Mouse (Mus musculus) hindbrain, embryonic 15.5 days (tissue): ENCODE measurements around the gene Soat2. TPM values are rescaled to one million over a fixed set of nuclear protein-coding genes. Genes with fewer than 3 reads are reported as not detected.

Experiments
- ATAC-seq: fragments of 200-750 bp; cut with Nextera tagmentation; 2 replicates; pipeline ENCODE4 v1.8.0; 2017; ENCODE audit warnings: low read depth, moderate number of reproducible peaks, moderate TSS enrichment; ENCODE audit not compliant: low FRiP score
- H3K27ac ChIP-seq: fragments of 300-500 bp; sonication (generic); replicated peaks from 2 replicates; pipeline ENCODE4 v1.5.1; 2015; ENCODE audit warnings: mild to moderate bottlenecking, inconsistent platforms
- H3K27me3 ChIP-seq: fragments of 300-500 bp; sonication (generic); 2 replicates; pipeline ENCODE4 v1.6.1; 2015; ENCODE audit warnings: control low read depth, inconsistent platforms
- H3K36me3 ChIP-seq: fragments of 300-500 bp; sonication (generic); 2 replicates; pipeline ENCODE4 v1.6.1; 2015; ENCODE audit warnings: control low read depth, inconsistent platforms
- H3K4me1 ChIP-seq: fragments of 300-500 bp; sonication (generic); replicated peaks from 2 replicates; pipeline ENCODE4 v1.6.1; 2015; ENCODE audit warnings: control low read depth, inconsistent platforms
- H3K4me2 ChIP-seq: fragments of 300-500 bp; sonication (generic); 2 replicates; pipeline ENCODE4 v1.6.1; 2015; ENCODE audit warnings: moderate library complexity, mild to moderate bottlenecking, inconsistent platforms
- H3K4me3 ChIP-seq: fragments of 300-500 bp; sonication (generic); 2 replicates; pipeline ENCODE4 v1.5.1; 2015; ENCODE audit warnings: mild to moderate bottlenecking, inconsistent platforms
- H3K9ac ChIP-seq: fragments of 300-500 bp; sonication (generic); 2 replicates; pipeline ENCODE4 v1.6.1; 2015; ENCODE audit warnings: inconsistent platforms
- H3K9me3 ChIP-seq: fragments of 300-500 bp; sonication (generic); 2 replicates; pipeline ENCODE4 v1.6.1; 2016; ENCODE audit warnings: control low read depth, inconsistent platforms
- WGBS: fragments of 180-500 bp; shearing (Covaris S2); methylation state at CpG from one replicate; pipeline ENCODE4 v1.1.7; 2015; 5-methylcytosine and 5-hydroxymethylcytosine counted together
- polyA plus RNA-seq: library from polyadenylated mRNA; unstranded; fragments of >200 nt; fragmentation: Nextera tagmentation; extraction: Ambion mirVana; gene quantifications from 2 replicates; pipeline ENCODE4 v1.2.1, GENCODE M21; 2015

The Soat2 gene
- polyA plus RNA-seq, 1 experiment from 2014 or later: 0.06 TPM

DNA sequence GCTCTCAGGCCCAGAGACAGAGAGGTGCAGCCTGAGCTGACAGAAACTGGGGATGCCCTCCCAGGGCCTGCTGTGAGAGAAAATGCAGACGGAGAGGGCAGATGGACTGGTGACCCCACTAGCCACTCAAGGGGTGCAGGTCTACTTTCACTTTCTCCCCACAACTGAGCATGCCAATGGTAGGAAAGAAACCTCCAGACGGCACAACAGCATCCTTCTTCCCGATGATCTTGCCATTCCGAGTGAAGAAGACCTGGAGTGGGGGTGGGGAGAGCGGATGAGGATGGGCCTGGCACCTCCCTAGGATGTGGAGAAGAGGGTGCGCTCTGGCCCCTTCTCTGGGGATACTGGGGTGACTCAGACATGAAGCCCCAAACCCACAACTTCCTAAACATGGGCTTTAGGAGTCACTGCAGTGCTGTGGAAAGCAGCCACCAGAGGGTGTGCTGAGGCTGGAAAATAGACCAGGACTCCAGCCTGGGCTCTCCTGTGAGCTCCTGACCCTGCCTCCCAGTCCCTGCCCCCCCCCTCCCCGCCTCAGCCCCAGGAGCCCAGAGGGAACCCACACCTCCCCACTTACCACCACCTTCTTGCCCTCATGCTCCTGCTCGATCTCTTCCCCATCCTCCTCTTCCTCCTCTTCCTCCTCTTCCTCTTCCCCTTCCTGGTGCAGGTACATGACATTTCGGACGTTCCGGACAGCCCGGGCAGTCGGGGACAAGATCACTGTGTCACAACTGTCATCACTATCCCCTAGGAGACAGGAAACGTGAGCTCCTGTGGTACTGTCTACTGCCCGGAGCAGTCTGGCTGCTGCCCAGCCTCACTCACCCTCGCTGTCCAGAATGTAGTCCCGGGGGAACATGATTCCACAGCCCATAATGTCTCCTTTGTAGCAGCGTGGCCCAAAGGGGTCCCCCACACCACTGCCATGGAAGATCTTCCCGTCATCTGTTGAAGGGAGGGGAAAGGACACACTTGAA is 32.6 kb upstream of the Soat2 start:
- WGBS: 57% methylated on average over 19 of the region's 19 CpGs

DNA sequence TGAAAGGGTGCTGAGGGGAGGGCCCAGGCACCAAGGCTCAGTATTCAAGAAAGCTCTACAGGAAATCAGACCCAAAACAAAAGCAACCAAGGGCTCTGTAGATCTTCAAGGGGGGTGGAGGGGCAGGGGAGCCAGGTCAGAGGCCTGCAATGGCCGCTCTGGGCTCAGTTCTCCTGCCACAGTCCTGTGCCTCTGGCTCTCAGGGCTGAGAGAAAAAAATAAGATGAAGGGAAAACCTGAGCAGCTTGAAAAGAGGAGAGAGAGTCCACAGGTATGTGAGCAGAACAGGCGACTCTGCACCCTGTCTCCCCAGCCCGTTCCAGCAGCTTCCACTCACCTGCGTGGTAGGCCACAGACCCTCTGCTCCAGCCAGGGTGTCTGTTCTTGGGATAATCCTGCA is 31.7 kb upstream of the Soat2 start:
- no peak for ATAC-seq
- 93% methylated on average over 4 of the region's 4 CpGs for WGBS
- no peak overlapping the region for H3K4me2 ChIP-seq
- H3K27me3 ChIP-seq: no peaks in the 10 kb centered on the region
- H3K27ac ChIP-seq: 0 out of 2 replicates have a peak overlapping the region, but pooled peaks have one; percentile 44
- H3K36me3 ChIP-seq: peaks cover 49% of the 10 kb centered on the region
- no peaks in the 10 kb centered on the region for H3K9me3 ChIP-seq
- no peak overlapping the region for H3K9ac ChIP-seq
- H3K4me3 ChIP-seq: no peak overlapping the region
- H3K4me1 ChIP-seq: peaks cover 37% of the 10 kb centered on the region

More for the DNA sequence above, 32.6 kb upstream of the Soat2 start:
- Histone ChIP-seq H3K4me1 (peaks cover 37% of the 10 kb centered on the region), H3K27ac (peak overlapping the region; percentile 76), H3K4me2 (no peak overlapping the region), H3K27me3 (no peaks in the 10 kb centered on the region), H3K9me3 (no peaks in the 10 kb centered on the region), H3K4me3 (no peak overlapping the region), H3K36me3 (peaks cover 47% of the 10 kb centered on the region), H3K9ac (no peak overlapping the region)
- ATAC-seq: no peak

DNA sequence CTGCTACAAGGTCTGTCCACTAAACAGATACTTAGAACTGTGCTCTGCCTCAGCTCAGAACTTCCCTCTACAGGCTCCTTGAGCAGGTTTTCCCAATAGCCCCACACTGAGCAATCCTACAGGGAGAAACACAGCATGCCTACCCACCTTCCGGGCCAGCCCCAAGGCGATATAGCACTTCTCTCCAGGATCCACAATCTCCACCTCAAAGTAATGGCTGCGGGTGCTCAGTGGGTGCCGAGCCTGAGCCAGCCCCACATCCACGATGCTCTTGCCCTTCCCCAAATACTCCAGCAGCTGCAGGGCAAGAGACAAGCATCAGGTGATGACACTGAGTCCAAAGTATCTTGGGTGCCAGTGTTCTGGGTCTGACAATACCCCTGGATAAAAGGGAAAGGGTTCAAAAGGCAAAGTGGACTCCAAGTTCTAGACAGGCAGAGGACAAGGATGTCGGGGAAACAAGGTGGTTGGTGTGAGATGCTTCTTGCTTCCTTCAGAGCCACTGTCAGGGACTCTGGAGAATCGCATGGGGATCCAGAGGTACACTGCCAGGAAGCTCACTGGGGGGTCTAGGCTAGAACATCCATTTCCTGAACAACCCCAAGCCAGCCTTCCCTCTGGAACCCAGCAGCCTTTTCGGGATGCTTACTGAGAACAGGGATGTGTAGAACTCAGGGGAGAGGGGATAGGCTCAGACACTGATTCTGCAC is 31.1 kb upstream of the Soat2 start:
- Histone ChIP-seq H3K36me3 (peaks cover 50% of the 10 kb centered on the region), H3K9me3 (no peaks in the 10 kb centered on the region), H3K9ac (no peak overlapping the region), H3K27me3 (no peaks in the 10 kb centered on the region), H3K4me3 (no peak overlapping the region), H3K27ac (no peak overlapping the region; the same call in 1 of the 2 replicates), H3K4me1 (peaks cover 37% of the 10 kb centered on the region), H3K4me2 (no peak overlapping the region)
- WGBS: 76% methylated on average over 8 of the region's 8 CpGs
- no peak for ATAC-seq

DNA sequence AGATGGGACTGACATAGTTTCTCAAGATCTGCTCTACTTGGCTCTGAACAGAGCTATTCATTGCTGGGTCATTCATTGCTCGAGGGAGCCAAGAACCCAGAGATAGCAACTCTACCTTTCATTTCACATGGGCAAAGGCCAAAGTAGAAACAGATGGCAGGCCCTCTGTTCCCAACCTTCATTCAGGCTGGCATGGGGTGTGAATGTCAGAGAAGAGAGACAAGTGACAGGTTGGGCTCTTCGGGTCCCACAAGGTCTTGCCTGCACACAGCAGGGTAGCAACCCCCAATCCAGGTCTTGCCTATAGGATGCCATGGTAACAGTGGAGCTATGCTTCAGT is 30.5 kb upstream of the Soat2 start:
- Histone ChIP-seq H3K9me3 (no peaks in the 10 kb centered on the region), H3K27me3 (no peaks in the 10 kb centered on the region), H3K36me3 (peaks cover 55% of the 10 kb centered on the region), H3K4me2 (no peak overlapping the region), H3K27ac (no peak overlapping the region), H3K4me1 (peaks cover 37% of the 10 kb centered on the region), H3K9ac (no peak overlapping the region), H3K4me3 (no peak overlapping the region)
- ATAC-seq: no peak
- 70% methylated on average over 2 of the region's 2 CpGs for WGBS

DNA sequence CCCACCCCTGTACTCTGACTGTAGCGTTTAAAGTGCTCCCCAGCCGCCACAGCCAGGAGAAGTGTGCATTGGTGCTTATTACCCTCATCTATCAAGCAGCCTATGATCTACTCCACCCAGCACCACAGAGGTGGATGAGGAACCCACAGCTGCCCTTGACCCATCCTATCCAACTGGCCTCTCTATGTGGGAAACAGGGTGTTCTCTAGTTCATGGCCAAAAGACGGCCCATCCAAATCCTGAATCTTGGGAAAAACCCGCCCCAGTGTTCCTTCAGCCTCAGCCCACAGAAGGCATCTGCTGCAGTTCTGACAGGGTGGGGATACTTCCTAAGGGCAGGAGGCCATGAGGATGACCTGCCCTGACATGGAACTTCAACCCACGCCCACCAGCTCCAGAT is 29.8 kb upstream of the Soat2 start:
- H3K36me3 ChIP-seq: peaks cover 60% of the 10 kb centered on the region
- ATAC-seq: no peak

DNA sequence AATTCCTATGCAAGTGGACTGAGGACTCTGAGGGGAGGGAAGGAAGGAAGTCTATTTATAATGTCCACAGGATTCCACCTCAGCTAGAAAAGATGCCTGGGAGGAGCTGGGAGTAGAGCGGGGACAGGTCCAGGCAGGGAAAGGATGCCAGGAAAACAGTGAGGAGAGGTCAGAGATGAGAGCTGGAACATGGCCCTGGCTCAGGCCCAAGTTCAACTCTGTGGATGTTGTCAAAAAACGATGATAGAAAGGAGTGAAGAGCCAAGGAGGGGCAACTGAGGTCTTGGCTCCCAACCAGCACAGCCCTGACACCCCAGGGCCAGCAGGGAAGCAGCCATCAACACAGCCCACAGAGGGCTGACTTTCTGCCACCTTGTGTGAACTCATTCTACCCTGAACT is 24.0 kb upstream of the Soat2 start:
- Histone ChIP-seq H3K9me3 (no peaks in the 10 kb centered on the region), H3K4me3 (no peak overlapping the region), H3K4me1 (no peaks in the 10 kb centered on the region), H3K36me3 (peaks cover 70% of the 10 kb centered on the region), H3K27ac (no peak overlapping the region), H3K4me2 (no peak overlapping the region), H3K27me3 (no peaks in the 10 kb centered on the region), H3K9ac (no peak overlapping the region)
- WGBS: 71% methylated on average over 2 of the region's 2 CpGs
- ATAC-seq: no peak

More for the DNA sequence above, 29.8 kb upstream of the Soat2 start:
- no peak overlapping the region for H3K4me3 ChIP-seq
- no peak overlapping the region for H3K27ac ChIP-seq
- H3K27me3 ChIP-seq: no peaks in the 10 kb centered on the region
- no peak overlapping the region for H3K4me2 ChIP-seq
- 88% methylated on average over 5 of the region's 5 CpGs for WGBS
- peaks cover 33% of the 10 kb centered on the region for H3K4me1 ChIP-seq
- no peak overlapping the region for H3K9ac ChIP-seq
- no peaks in the 10 kb centered on the region for H3K9me3 ChIP-seq

DNA sequence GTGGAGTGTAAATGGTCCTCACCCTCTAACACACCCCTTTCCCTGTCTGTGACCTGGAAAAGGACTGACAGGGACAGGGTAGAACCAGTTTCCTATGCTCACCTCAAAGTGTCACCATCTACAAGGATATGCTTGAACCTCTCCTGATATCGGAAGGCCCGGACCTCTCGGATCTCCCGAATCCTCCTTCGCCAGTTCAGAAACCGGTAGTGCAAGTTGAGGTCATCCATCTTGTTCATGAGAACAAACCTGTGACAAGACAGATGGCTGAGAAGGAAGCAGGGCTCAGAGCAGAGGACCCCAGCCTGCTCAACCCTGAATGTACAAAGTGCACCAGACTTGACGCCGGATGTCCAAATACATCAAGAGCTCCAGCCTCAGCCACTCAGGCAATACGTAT is 17.0 kb upstream of the Soat2 start:
- Histone ChIP-seq H3K4me2 (no peak overlapping the region), H3K27ac (no peak overlapping the region), H3K4me3 (no peak overlapping the region), H3K27me3 (no peaks in the 10 kb centered on the region), H3K4me1 (peaks cover 25% of the 10 kb centered on the region), H3K36me3 (peaks cover 44% of the 10 kb centered on the region), H3K9me3 (no peaks in the 10 kb centered on the region), H3K9ac (no peak overlapping the region)
- ATAC-seq: no peak
- 85% methylated on average over 9 of the region's 9 CpGs for WGBS

DNA sequence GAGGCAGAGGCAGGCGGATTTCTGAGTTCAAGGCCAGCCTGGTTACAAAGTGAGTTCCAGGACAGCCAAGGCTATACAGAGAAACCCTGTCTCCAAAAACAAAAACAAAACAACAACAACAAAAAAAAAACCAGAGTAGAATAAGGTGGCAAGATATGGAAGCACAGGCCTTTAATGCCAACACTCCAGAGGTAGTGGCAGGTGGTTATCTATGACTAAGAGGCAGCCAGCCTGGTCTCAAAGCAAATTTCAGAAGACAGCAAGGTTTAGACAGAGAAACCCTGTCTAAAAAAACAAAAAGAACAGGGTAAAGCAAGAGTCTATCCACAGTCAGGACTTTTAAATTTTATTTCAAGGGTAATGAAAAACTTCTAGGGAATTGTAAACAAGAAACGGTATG is 15.6 kb upstream of the Soat2 start:
- H3K27ac ChIP-seq: no peak overlapping the region
- WGBS: 88% methylated on average over 2 of the region's 2 CpGs
- H3K9ac ChIP-seq: peak overlapping the region; percentile 89; the same call in 1 of the 2 replicates

DNA sequence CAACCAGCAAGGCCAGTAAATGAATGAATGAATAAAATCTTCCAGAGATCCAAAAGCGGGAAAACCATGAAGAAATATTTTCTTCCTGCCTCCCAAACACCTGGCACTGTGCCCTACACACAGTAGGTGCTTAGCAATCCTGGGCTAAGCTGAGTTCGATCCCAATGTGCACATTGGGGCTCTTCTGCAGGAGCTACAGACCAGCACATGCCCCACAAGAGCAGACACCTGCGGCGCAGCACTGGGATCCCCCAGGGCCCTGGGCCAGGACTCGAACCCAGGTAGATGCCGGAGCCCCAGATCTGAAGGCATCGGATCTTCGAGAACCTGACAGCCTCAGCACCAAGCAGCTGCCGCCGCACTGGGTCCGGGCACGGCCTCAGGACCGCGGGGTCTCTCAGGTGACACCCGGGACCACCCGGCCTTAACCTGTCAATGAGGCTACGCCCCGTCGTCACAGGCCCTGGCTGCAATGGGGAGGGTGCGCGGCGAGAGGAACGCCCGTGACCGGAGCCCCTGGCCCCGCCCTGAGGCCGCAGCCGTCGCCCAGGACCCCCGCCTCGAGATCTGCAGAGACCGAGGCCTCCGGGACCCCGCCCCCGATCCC is 14.7 kb upstream of the Soat2 start:
- Histone ChIP-seq H3K4me3 (peak overlapping the region; percentile 93), H3K9me3 (no peaks in the 10 kb centered on the region), H3K4me2 (peak overlapping the region; percentile 65), H3K36me3 (peaks cover 22% of the 10 kb centered on the region), H3K9ac (peak overlapping the region; percentile 89), H3K27ac (peak overlapping the region; percentile 88), H3K27me3 (no peaks in the 10 kb centered on the region), H3K4me1 (peaks cover 25% of the 10 kb centered on the region)
- peak; percentile 82 for ATAC-seq
- WGBS: 4% methylated on average over 33 of the region's 35 CpGs

More for the DNA sequence above, 15.6 kb upstream of the Soat2 start:
- ATAC-seq: no peak
- Histone ChIP-seq H3K4me1 (peaks cover 25% of the 10 kb centered on the region), H3K36me3 (peaks cover 31% of the 10 kb centered on the region), H3K4me2 (peak overlapping the region; percentile 65), H3K4me3 (peak overlapping the region; percentile 93), H3K27me3 (no peaks in the 10 kb centered on the region), H3K9me3 (no peaks in the 10 kb centered on the region)

DNA sequence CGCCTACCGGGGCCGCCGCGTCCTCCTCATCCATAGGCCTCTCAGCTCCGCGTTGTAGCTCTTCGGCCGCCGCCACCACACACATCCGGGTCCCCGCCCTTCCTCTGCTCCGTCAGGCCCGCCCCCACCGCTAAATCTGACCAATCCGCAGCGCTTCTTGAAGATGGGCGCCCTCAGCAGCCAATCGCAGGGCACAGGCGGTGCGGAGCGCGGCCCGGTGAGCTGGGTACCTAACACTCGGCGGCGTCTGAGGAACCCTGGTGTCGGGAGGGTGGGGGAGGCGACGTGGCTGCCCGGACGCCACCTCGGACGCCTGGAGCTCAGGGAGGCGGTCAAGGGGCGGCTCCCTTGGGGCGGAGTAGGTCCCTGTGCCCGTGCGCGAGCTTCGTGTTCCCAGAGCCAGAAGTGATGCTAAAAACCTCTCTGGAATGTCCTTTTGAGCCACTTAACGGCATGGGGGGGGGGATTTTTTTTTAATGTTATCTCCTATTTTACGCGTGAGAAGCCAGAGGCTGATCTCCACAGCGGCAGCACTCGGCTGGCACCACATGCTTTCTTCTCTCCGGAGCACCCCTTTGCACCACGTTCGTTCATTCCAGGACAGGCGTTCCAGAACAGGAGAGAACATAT is 14.1 kb upstream of the Soat2 start, which contains the start of gene Spryd3:
TSS of gene Spryd3 (minus strand) at position 106 of the 630 bp plus-strand sequence.
- under 1% methylated on average over 49 of the region's 50 CpGs for WGBS
- Histone ChIP-seq H3K27ac (peak within 1 kb of the TSS; percentile 88), H3K36me3 (peaks cover 16% of the 10 kb centered on the region), H3K4me3 (peak within 1 kb of the TSS; percentile 93), H3K4me2 (peak within 1 kb of the TSS; percentile 65), H3K9ac (peak within 1 kb of the TSS; percentile 89), H3K27me3 (no peaks in the 10 kb centered on the region), H3K9me3 (no peaks in the 10 kb centered on the region), H3K4me1 (peaks cover 25% of the 10 kb centered on the region)
- ATAC-seq: peak; percentile 99

DNA sequence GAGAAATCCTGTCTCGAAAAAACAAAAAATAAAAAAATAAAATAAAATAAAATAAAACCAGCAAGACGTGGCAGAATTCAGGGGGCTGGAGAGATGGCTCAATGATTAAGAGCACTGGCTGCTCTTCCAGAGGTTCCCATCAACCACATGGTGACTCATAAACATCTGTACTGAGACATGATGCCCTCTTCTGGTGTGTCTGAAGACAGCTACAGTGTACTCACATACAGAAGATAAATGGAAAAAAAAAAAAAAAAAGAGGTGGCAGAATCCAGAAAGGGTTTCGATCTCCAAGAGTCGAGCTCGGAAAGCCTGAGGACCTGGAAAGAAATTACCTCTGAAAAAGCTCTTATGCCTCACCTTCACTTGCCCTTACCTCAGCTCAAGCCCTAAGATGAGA is 9.2 kb upstream of the Soat2 start:
- Histone ChIP-seq H3K27me3 (peaks cover 34% of the 10 kb centered on the region), H3K36me3 (no peaks in the 10 kb centered on the region), H3K4me2 (no peak overlapping the region), H3K4me1 (peaks cover 8% of the 10 kb centered on the region; the same call in 1 of the 2 replicates), H3K9me3 (no peaks in the 10 kb centered on the region), H3K9ac (no peak overlapping the region), H3K4me3 (no peak overlapping the region), H3K27ac (no peak overlapping the region)
- no peak for ATAC-seq
- 87% methylated on average over 5 of the region's 5 CpGs for WGBS
